Mouse (Mus musculus): ENCODE data around the gene Atg10. TPM values are rescaled to one million over a fixed set of nuclear protein-coding genes. Genes with fewer than 3 reads are reported as not detected.

Gene Atg10
- total and polyA plus RNA-seq, 2 experiments from 2014 or later: 7.5 to 10.7 TPM

DNA sequence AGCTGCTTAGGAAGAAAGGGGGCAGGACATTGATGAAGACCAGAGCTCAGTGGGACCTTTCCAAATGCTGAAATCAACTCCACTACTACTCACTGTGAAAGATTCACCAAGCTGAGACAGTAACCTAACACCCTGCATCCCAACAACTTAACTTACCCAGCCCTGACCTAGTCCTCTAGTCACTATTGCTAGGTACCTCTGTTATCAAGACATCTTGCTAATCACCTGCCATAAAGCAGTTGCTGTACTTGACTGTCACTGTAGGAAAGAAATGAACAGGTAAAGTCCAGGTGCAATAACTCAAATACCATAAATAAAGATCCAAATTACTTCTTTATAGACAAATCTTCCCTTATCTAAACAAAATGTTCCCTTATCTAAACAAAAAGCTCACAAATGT lies 66.3 kb downstream of the Atg10 start:
- TF ChIP-seq CTCF (IDR thresholded peaks at IDR 0.05; ENCODE audit: low read depth): no peak
- no peak overlapping the region for H3K27ac ChIP-seq (ENCODE audit: low read depth, low read length)
- no peak overlapping the region for H3K4me2 ChIP-seq (ENCODE audit: low read depth)
- no peak overlapping the region for H3K4me3 ChIP-seq (ENCODE audit: low read depth, low read length)
- H3K27me3 ChIP-seq (ENCODE audit: insufficient read depth, low read length): no peaks in the 10 kb centered on the region
- H3K4me1 ChIP-seq (ENCODE audit: insufficient read depth): no peaks in the 10 kb centered on the region
- H3K9me3 ChIP-seq (ENCODE audit: low read length): no peaks in the 10 kb centered on the region
- DNase-seq (no peak), ATAC-seq (no peak)
- no peak overlapping the region for H3K9ac ChIP-seq
- no peaks in the 10 kb centered on the region for H3K36me3 ChIP-seq (ENCODE audit: insufficient read depth)

GRCm38 (mm10) chr13:91156949-91157348 lies 66.8 kb downstream of the Atg10 start:
- Histone ChIP-seq H3K36me3 (ENCODE audit: insufficient read depth) (no peaks in the 10 kb centered on the region), H3K4me3 (ENCODE audit: low read depth, low read length) (no peak overlapping the region), H3K27ac (ENCODE audit: low read depth, low read length) (no peak overlapping the region), H3K4me2 (ENCODE audit: low read depth) (no peak overlapping the region), H3K9ac (no peak overlapping the region), H3K27me3 (ENCODE audit: insufficient read depth, low read length) (no peaks in the 10 kb centered on the region), H3K9me3 (ENCODE audit: low read length) (no peaks in the 10 kb centered on the region), H3K4me1 (ENCODE audit: insufficient read depth) (no peaks in the 10 kb centered on the region)
- no peak for DNase-seq
- TF ChIP-seq CTCF (IDR thresholded peaks at IDR 0.05; ENCODE audit: low read depth): no peak
- WGBS: 97% methylated on average over 2 of the region's 2 CpGs
- no peak for ATAC-seq

- H3K9me3 ChIP-seq (ENCODE audit: low read length): no peaks in the 10 kb centered on the region
- no peak overlapping the region for H3K9ac ChIP-seq
- ATAC-seq: no peak
- H3K4me1 ChIP-seq (ENCODE audit: insufficient read depth): no peaks in the 10 kb centered on the region
- WGBS: 41% methylated on average over 5 of the region's 5 CpGs
- H3K36me3 ChIP-seq (ENCODE audit: insufficient read depth): no peaks in the 10 kb centered on the region
- H3K27me3 ChIP-seq (ENCODE audit: insufficient read depth, low read length): no peaks in the 10 kb centered on the region
- H3K27ac ChIP-seq (ENCODE audit: low read depth, low read length): no peak overlapping the region
- TF ChIP-seq CTCF (IDR thresholded peaks at IDR 0.05; ENCODE audit: low read depth): no peak
- no peak overlapping the region for H3K4me2 ChIP-seq (ENCODE audit: low read depth)
- DNase-seq: no peak
- no peak overlapping the region for H3K4me3 ChIP-seq (ENCODE audit: low read depth, low read length)
These were observed 67.5 kb downstream of the Atg10 start for GRCm38 (mm10) chr13:91156308-91156707.

- no peak overlapping the region for H3K27ac ChIP-seq (ENCODE audit: low read depth, low read length)
- H3K9me3 ChIP-seq (ENCODE audit: low read length): no peaks in the 10 kb centered on the region
- DNase-seq: peak; percentile 13
- no peak overlapping the region for H3K4me3 ChIP-seq (ENCODE audit: low read depth, low read length)
- no peaks in the 10 kb centered on the region for H3K36me3 ChIP-seq (ENCODE audit: insufficient read depth)
- H3K4me1 ChIP-seq (ENCODE audit: insufficient read depth): no peaks in the 10 kb centered on the region
- no peak overlapping the region for H3K9ac ChIP-seq
- WGBS: 70% methylated on average over 4 of the region's 4 CpGs
- peak; percentile 29; the same call in 1 of the 2 replicates for ATAC-seq
- no peaks in the 10 kb centered on the region for H3K27me3 ChIP-seq (ENCODE audit: insufficient read depth, low read length)
- TF ChIP-seq CTCF (IDR thresholded peaks at IDR 0.05; ENCODE audit: low read depth): no peak
- no peak overlapping the region for H3K4me2 ChIP-seq (ENCODE audit: low read depth)
These were observed 68.2 kb downstream of the Atg10 start for GRCm38 (mm10) chr13:91155429-91156207.

- ATAC-seq (no peak), DNase-seq (no peak)
- Histone ChIP-seq H3K27ac (ENCODE audit: low read depth, low read length) (no peak overlapping the region), H3K4me3 (ENCODE audit: low read depth, low read length) (no peak overlapping the region), H3K4me1 (ENCODE audit: insufficient read depth) (no peaks in the 10 kb centered on the region), H3K36me3 (ENCODE audit: insufficient read depth) (no peaks in the 10 kb centered on the region), H3K4me2 (ENCODE audit: low read depth) (no peak overlapping the region), H3K27me3 (ENCODE audit: insufficient read depth, low read length) (no peaks in the 10 kb centered on the region), H3K9me3 (ENCODE audit: low read length) (no peaks in the 10 kb centered on the region), H3K9ac (no peak overlapping the region)
- WGBS: 83% methylated on average over 7 of the region's 7 CpGs
- TF ChIP-seq CTCF (IDR thresholded peaks at IDR 0.05; ENCODE audit: low read depth): no peak
These were observed 69.1 kb downstream of the Atg10 start for GRCm38 (mm10) chr13:91154622-91155021.

DNA sequence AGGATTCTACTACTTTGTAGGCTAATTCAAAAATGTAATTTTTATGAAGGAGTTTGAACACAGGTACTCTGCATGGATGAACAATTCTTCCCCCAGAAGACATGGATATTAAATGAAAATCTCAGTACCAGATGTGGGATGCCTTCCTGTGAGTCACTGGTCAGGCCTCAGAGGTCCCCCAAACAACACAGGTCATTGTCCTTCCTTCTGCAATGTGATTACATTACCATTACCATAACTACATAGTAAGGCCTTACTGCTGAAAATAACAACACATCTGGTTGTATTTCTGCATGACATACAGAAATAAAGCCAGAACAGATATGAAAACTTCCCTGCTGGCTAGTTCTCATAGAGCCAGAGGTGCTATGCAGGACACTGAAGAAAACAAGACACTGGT lies 87.4 kb downstream of the Atg10 start:
- no peaks in the 10 kb centered on the region for H3K36me3 ChIP-seq (ENCODE audit: insufficient read depth)
- H3K27me3 ChIP-seq (ENCODE audit: insufficient read depth, low read length): no peaks in the 10 kb centered on the region
- H3K9ac ChIP-seq: no peak overlapping the region
- no peaks in the 10 kb centered on the region for H3K4me1 ChIP-seq (ENCODE audit: insufficient read depth)
- H3K9me3 ChIP-seq (ENCODE audit: low read length): no peaks in the 10 kb centered on the region
- no peak overlapping the region for H3K4me3 ChIP-seq (ENCODE audit: low read depth, low read length)
- no peak for DNase-seq
- H3K27ac ChIP-seq (ENCODE audit: low read depth, low read length): no peak overlapping the region
- H3K4me2 ChIP-seq (ENCODE audit: low read depth): no peak overlapping the region
- no peak for TF ChIP-seq CTCF (IDR thresholded peaks at IDR 0.05; ENCODE audit: low read depth)
- no peak for ATAC-seq

DNA sequence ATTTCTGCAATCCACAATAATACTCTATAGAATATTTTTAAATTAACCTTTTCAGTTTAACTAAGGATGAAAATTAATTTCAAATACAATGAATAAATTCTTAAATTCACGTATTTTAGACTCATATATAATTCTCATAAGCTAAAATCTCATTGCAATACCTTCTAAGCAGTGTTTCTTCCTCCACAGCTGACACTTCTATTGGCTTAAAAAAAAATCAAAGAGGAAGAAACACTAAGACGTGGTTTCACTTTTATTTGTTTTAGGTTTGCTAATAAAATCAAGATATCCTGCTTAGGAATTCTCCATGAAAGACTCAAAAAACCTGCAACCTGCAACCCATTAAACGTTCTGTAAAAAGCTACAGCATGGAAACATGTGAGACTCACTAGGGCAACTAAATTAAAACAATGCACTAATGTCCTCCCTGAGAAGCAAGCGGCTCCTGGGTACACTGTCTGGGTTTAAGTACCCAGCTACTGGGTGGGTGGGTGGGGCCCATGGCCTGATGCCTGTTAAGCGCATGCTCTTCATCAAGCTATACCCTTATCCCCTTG lies 90.4 kb downstream of the Atg10 start:
- Histone ChIP-seq H3K36me3 (ENCODE audit: insufficient read depth) (no peaks in the 10 kb centered on the region), H3K27me3 (ENCODE audit: insufficient read depth, low read length) (no peaks in the 10 kb centered on the region), H3K27ac (ENCODE audit: low read depth, low read length) (no peak overlapping the region), H3K4me1 (ENCODE audit: insufficient read depth) (no peaks in the 10 kb centered on the region), H3K9me3 (ENCODE audit: low read length) (no peaks in the 10 kb centered on the region), H3K4me3 (ENCODE audit: low read depth, low read length) (no peak overlapping the region), H3K4me2 (ENCODE audit: low read depth) (no peak overlapping the region), H3K9ac (no peak overlapping the region)
- ATAC-seq (no peak), DNase-seq (no peak)
- TF ChIP-seq CTCF (IDR thresholded peaks at IDR 0.05; ENCODE audit: low read depth): no peak
- WGBS: 66% methylated on average over 5 of the region's 5 CpGs
